Mouse (Mus musculus) midbrain, embryonic 16.5 days (tissue): ENCODE results near the gene Bcl2l10. TPM values are rescaled to one million over a fixed set of nuclear protein-coding genes. Genes with fewer than 3 reads are reported as not detected.

Experiments
- ATAC-seq: fragments of 200-750 bp; cut with Nextera tagmentation; 2 replicates; pipeline ENCODE4 v1.8.0; 2017; ENCODE audit warnings: moderate TSS enrichment
- H3K27ac ChIP-seq: fragments of 300-500 bp; sonication (generic); 2 replicates; pipeline ENCODE4 v1.5.1; 2014; ENCODE audit warnings: mild to moderate bottlenecking, low read length, mixed read lengths
- H3K27me3 ChIP-seq: fragments of 300-500 bp; sonication (generic); 2 replicates; pipeline ENCODE4 v1.6.1; 2014; ENCODE audit warnings: low read depth, low read length, mixed read lengths; ENCODE audit not compliant: control insufficient read depth, insufficient read depth
- H3K36me3 ChIP-seq: fragments of 300-500 bp; sonication (generic); 2 replicates; pipeline ENCODE4 v1.6.1; 2014; ENCODE audit warnings: mild to moderate bottlenecking, low read length, moderate library complexity, mixed read lengths; ENCODE audit not compliant: control insufficient read depth, insufficient read depth
- H3K4me1 ChIP-seq: fragments of 300-500 bp; sonication (generic); 2 replicates; pipeline ENCODE4 v1.6.1; 2014; ENCODE audit warnings: mild to moderate bottlenecking, low read length, mixed read lengths; ENCODE audit not compliant: control insufficient read depth, insufficient read depth
- H3K4me2 ChIP-seq: fragments of 300-500 bp; sonication (generic); 2 replicates; pipeline ENCODE4 v1.6.1; 2014; ENCODE audit warnings: mild to moderate bottlenecking, low read length, mixed read lengths
- H3K4me3 ChIP-seq: fragments of 300-500 bp; sonication (generic); 2 replicates; pipeline ENCODE4 v1.5.1; 2014; ENCODE audit warnings: low read depth, mild to moderate bottlenecking, low read length, moderate library complexity, mixed read lengths
- H3K9ac ChIP-seq: fragments of 300-500 bp; sonication (generic); 2 replicates; pipeline ENCODE4 v1.6.1; 2014; ENCODE audit warnings: low read depth, low read length, mixed read lengths
- H3K9me3 ChIP-seq: fragments of 300-500 bp; sonication (generic); replicated peaks from 2 replicates; pipeline ENCODE4 v1.6.1; 2014; ENCODE audit warnings: mild to moderate bottlenecking, low read length, mixed read lengths; ENCODE audit not compliant: control insufficient read depth, poor library complexity, severe bottlenecking
- WGBS: fragments of 180-500 bp; shearing (Covaris S2); extraction: QIAGEN DNeasy Blood & Tissue Kit; methylation state at CpG from one replicate; pipeline ENCODE4 v1.1.7; 2014; 5-methylcytosine and 5-hydroxymethylcytosine counted together
- polyA plus RNA-seq: library from polyadenylated mRNA; unstranded; fragments of >200 nt; fragmentation: Nextera tagmentation; extraction: Ambion mirVana; gene quantifications from 2 replicates; pipeline ENCODE4 v1.2.1, GENCODE M21; 2015

Gene Bcl2l10
- polyA plus RNA-seq, 1 experiment from 2014 or later, result not detected

- Histone ChIP-seq H3K27ac (no peak overlapping the region), H3K4me3 (no peak overlapping the region), H3K9ac (no peak overlapping the region), H3K27me3 (no peaks in the 10 kb centered on the region), H3K4me2 (no peak overlapping the region), H3K4me1 (no peaks in the 10 kb centered on the region), H3K9me3 (no peaks in the 10 kb centered on the region), H3K36me3 (peaks cover 6% of the 10 kb centered on the region; the same call in 1 of the 2 replicates)
- no peak for ATAC-seq
- WGBS, result 95% methylated on average over 3 of the region's 3 CpGs
Measured at GRCm38 (mm10) chr9:75328047-75328446, 19.5 kb upstream of the Bcl2l10 start.

- H3K36me3 ChIP-seq, result peaks cover 15% of the 10 kb centered on the region
- WGBS, result 83% methylated on average over 8 of the region's 8 CpGs
- ATAC-seq, result no peak
Measured at GRCm38 (mm10) chr9:75330821-75331220, 16.7 kb upstream of the Bcl2l10 start.

GRCm38 (mm10) chr9:75334440-75334839, 13.1 kb upstream of the Bcl2l10 start:
- Histone ChIP-seq H3K9ac (no peak overlapping the region), H3K36me3 (peaks cover 35% of the 10 kb centered on the region), H3K4me2 (no peak overlapping the region), H3K27me3 (no peaks in the 10 kb centered on the region), H3K4me1 (no peaks in the 10 kb centered on the region), H3K4me3 (no peak overlapping the region), H3K9me3 (no peaks in the 10 kb centered on the region), H3K27ac (no peak overlapping the region)
- ATAC-seq, result no peak
- 85% methylated on average over 4 of the region's 4 CpGs for WGBS

More at GRCm38 (mm10) chr9:75330821-75331220, 16.7 kb upstream of the Bcl2l10 start:
- Histone ChIP-seq H3K9ac (no peak overlapping the region), H3K9me3 (no peaks in the 10 kb centered on the region), H3K27ac (no peak overlapping the region), H3K4me3 (no peak overlapping the region), H3K27me3 (no peaks in the 10 kb centered on the region), H3K4me1 (no peaks in the 10 kb centered on the region), H3K4me2 (no peak overlapping the region)

GRCm38 (mm10) chr9:75338016-75338415, 9.5 kb upstream of the Bcl2l10 start:
- Histone ChIP-seq H3K9me3 (no peaks in the 10 kb centered on the region), H3K4me2 (no peak overlapping the region), H3K36me3 (peaks cover 48% of the 10 kb centered on the region), H3K4me1 (no peaks in the 10 kb centered on the region), H3K27ac (no peak overlapping the region), H3K4me3 (no peak overlapping the region), H3K9ac (no peak overlapping the region), H3K27me3 (no peaks in the 10 kb centered on the region)
- 92% methylated on average over 6 of the region's 6 CpGs for WGBS
- ATAC-seq, result no peak

- no peak overlapping the region for H3K27ac ChIP-seq
- no peak overlapping the region for H3K4me3 ChIP-seq
- no peak overlapping the region for H3K4me2 ChIP-seq
- no peak for ATAC-seq
- no peaks in the 10 kb centered on the region for H3K9me3 ChIP-seq
- WGBS, result 89% methylated on average over 4 of the region's 4 CpGs
- no peak overlapping the region for H3K9ac ChIP-seq
- H3K27me3 ChIP-seq, result no peaks in the 10 kb centered on the region
- peaks cover 43% of the 10 kb centered on the region for H3K36me3 ChIP-seq
- H3K4me1 ChIP-seq, result no peaks in the 10 kb centered on the region
Measured at GRCm38 (mm10) chr9:75342433-75342832, 5.1 kb upstream of the Bcl2l10 start.

GRCm38 (mm10) chr9:75348066-75348465, 508 bp downstream of the Bcl2l10 start:
- H3K9ac ChIP-seq, result no peak overlapping the region

GRCm38 (mm10) chr9:75348641-75349040, 1.1 kb downstream of the Bcl2l10 start:
- no peaks in the 10 kb centered on the region for H3K9me3 ChIP-seq
- no peaks in the 10 kb centered on the region for H3K27me3 ChIP-seq
- no peak overlapping the region for H3K4me3 ChIP-seq
- no peaks in the 10 kb centered on the region for H3K4me1 ChIP-seq
- 57% methylated on average over 3 of the region's 3 CpGs for WGBS
- peaks cover 13% of the 10 kb centered on the region for H3K36me3 ChIP-seq
- H3K27ac ChIP-seq, result no peak overlapping the region
- no peak overlapping the region for H3K4me2 ChIP-seq
- no peak for ATAC-seq
- H3K9ac ChIP-seq, result no peak overlapping the region

More at GRCm38 (mm10) chr9:75348066-75348465, 508 bp downstream of the Bcl2l10 start:
- 92% methylated on average over 17 of the region's 17 CpGs for WGBS
- Histone ChIP-seq H3K36me3 (peaks cover 17% of the 10 kb centered on the region), H3K27me3 (no peaks in the 10 kb centered on the region), H3K4me2 (no peak overlapping the region), H3K4me3 (no peak overlapping the region), H3K27ac (no peak overlapping the region), H3K9me3 (no peaks in the 10 kb centered on the region), H3K4me1 (no peaks in the 10 kb centered on the region)
- ATAC-seq, result no peak

- H3K4me1 ChIP-seq, result no peaks in the 10 kb centered on the region
- no peak overlapping the region for H3K4me3 ChIP-seq
- no peaks in the 10 kb centered on the region for H3K27me3 ChIP-seq
- WGBS, result 73% methylated on average over 8 of the region's 8 CpGs
- H3K36me3 ChIP-seq, result no peaks in the 10 kb centered on the region
- H3K27ac ChIP-seq, result no peak overlapping the region
- no peaks in the 10 kb centered on the region for H3K9me3 ChIP-seq
- ATAC-seq, result no peak
- H3K4me2 ChIP-seq, result no peak overlapping the region
- H3K9ac ChIP-seq, result no peak overlapping the region
Measured at GRCm38 (mm10) chr9:75353094-75353493, 5.5 kb downstream of the Bcl2l10 start.

GRCm38 (mm10) chr9:75355783-75356182, 8.2 kb downstream of the Bcl2l10 start:
- Histone ChIP-seq H3K4me2 (no peak overlapping the region), H3K9ac (no peak overlapping the region), H3K9me3 (no peaks in the 10 kb centered on the region), H3K4me3 (no peak overlapping the region), H3K4me1 (no peaks in the 10 kb centered on the region), H3K27me3 (no peaks in the 10 kb centered on the region), H3K27ac (no peak overlapping the region), H3K36me3 (no peaks in the 10 kb centered on the region)
- WGBS, result 90% methylated on average over 4 of the region's 4 CpGs
- ATAC-seq, result no peak
